Mouse (Mus musculus) G1E (cell line): ENCODE data around the gene Elane.

Experiments
- CTCF ChIP-seq: IDR thresholded peaks from 2 replicates; pipeline ENCODE4 v1.5.1; 2012; ENCODE audit warnings: low read depth, low read length, inconsistent platforms, mixed read lengths
- GATA1 ChIP-seq: IDR thresholded peaks from 2 replicates; pipeline ENCODE4 v1.6.1; 2012; ENCODE audit warnings: borderline replicate concordance, low read length, inconsistent platforms, mixed read lengths

- no peak for TF ChIP-seq CTCF
- no peak for TF ChIP-seq GATA1
These were observed 41.4 kb downstream of the Elane start for GRCm38 (mm10) chr10:79927324-79928029.
